Mouse (Mus musculus): ENCODE measurements around the gene Gm20388.
"Not testable (repeated sequence)": the region's sequence is repeated elsewhere in the genome, so short reads cannot be mapped to it uniquely, and the experiment has no call there.

Gm20388 gene

DNA sequence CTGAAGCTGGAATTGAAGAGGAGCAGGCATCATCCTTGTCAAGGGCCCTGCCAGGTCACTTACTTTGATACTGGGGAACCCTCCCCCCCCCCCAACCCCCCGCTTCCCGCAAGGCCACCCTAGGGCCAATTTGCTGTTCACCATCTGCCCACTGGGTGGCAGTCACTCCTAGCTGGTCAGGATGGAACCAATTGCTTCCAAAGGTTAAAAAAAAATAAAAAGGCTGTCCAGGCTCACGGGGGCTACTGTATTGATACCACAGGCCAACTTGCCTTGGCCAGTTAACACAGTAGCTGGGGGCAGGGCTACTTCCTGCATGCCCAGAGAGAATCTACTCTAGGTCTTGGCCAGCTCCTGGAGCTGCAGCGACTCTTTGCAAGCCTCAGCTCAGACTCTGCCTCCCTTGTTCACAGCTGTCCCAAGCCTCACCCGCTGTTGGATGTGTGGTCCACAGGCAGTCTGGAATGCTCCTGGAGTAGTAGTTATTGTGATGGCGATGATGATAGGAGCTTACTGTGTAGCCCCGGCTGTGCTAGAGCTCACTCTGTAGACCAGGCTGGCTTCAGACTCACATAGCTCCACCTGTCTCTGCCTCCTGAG lies 2707.4 kb downstream of the Gm20388 start:
- peak; percentile 82 for DNase-seq (ENCODE audit: low spot score)

DNA sequence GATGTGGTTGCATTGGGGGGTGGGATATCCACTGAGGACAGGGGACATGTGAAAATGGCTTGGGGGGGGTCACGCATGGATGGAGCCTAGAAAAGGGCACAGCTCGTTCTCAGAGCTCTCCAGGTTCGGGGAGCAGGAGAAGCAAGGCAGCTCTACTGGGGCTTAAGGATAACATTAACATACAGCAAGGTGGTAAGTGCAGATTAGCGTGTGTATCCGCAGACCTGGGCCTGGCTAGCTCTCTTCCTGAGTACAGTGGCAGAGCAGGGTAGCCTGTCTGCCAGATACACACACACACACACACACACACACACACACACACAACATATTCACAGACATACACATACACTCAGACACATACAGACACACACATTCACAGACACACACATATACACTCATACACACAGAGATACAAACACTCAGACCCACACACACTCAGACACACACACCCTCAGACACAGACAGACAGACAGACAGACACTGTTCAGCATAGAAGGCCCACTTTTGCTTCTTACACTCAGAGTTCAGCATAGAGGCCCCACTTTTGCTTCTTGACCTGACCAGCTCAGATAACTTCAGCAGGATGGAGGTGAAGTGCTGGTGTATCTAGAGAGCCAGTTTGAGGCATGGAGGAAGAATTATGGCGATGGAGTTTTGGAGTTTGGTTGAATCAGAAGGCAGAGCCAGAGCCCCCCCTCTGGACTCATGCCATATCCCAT lies 2708.2 kb downstream of the Gm20388 start:
- DNase-seq (ENCODE audit: low spot score) = no peak

- DNase-seq (ENCODE audit: low spot score) = no peak
These were observed 2709.8 kb downstream of the Gm20388 start for GRCm38 (mm10) chr8:122620446-122620845.

- DNase-seq (ENCODE audit: low spot score) = no peak
These were observed 2712.1 kb downstream of the Gm20388 start, which contains the start of gene Pabpn1l for GRCm38 (mm10) chr8:122622727-122623126. Gene Pabpn1l, minus strand, starts transcription at chr8:122622739.

GRCm38 (mm10) chr8:122623844-122624642 lies 2713.4 kb downstream of the Gm20388 start:
- no peak for DNase-seq (ENCODE audit: low spot score)

- no peak for DNase-seq (ENCODE audit: low spot score)
These were observed 2714.0 kb downstream of the Gm20388 start for GRCm38 (mm10) chr8:122624653-122625052.

GRCm38 (mm10) chr8:122625811-122626210 lies 2715.2 kb downstream of the Gm20388 start:
- no peak for DNase-seq (ENCODE audit: low spot score)

- DNase-seq (ENCODE audit: low spot score) = no peak
These were observed 2716.3 kb downstream of the Gm20388 start for GRCm38 (mm10) chr8:122626896-122627295.

DNA sequence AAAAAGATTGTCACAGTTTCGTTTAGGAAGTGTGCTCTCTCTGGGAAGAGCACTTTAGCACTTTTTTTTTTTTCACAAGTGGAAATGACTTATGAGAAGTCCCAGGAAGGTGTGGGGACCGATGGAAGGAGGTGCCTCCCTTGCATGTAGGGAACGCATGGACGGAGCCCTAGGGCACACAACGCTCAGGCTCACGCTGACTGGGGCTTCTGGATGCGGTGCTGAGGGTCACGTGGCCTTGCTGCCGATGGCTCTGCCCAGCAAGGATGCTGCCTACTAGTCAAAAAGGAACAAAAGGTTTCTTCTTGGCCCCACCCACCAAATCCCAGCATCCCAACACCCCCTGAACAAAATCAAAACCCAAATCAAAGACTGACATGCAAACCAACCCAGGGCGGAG lies 2718.7 kb downstream of the Gm20388 start:
- DNase-seq (ENCODE audit: low spot score) = no peak

DNA sequence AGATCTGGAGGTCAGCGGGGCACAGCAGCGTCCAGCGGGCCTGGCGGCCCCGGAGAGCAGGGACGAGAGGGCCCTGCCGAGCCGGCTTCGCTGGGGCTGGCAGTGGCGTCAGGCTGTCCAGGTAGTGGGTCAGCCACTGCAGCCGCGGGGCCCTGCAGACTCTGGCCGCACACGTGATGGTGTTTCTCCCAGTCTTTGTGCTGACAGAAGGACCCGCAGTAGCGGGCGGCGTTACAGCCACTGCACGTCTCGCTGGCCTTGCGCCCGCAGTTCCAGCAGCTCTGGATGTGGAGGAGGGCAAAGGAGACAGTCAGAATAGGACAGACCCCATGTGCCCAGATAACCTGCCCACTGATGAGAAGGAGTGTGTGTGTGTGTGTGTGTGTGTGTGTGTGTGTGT lies 2720.1 kb downstream of the Gm20388 start:
- no peak for DNase-seq (ENCODE audit: low spot score)

DNA sequence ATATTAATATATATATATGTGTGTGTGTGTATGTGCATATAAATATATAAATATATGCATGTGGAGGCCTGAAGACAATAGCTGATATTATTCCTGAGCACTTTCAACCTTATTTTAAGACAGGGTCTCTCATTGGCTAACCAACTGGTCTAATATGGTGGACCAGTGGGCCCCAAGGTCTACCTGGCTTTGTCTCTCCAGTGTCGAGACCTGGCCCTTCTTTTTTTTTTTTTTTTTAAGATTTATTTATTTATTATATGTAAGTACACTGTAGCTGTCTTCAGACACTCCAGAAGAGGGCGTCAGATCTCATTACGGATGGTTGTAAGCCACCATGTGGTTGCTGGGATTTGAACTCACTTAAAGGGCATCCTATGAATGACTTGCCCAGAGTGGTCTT lies 2721.5 kb downstream of the Gm20388 start:
- not testable (repeated sequence) for DNase-seq (ENCODE audit: low spot score)

DNA sequence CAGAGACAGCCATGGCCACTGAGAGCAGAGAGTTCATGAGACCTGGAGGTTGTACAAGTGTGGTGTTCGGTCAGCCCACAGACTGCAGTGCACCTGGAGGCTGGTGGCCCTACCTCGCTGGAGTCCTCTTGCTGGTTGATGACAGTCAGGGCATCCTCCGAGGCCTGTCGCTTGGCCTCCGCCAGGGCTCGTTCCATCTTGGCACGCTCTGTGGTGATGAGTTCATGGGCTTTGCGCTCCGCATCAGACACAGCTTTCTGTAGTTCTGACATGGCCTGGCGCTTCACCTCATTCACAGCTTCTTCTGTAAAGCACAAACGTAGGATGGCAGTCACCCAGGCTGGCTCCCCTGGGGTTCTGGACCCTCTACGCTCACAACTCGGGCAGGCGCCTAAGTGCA lies 2722.6 kb downstream of the Gm20388 start:
- no peak for DNase-seq (ENCODE audit: low spot score)

DNA sequence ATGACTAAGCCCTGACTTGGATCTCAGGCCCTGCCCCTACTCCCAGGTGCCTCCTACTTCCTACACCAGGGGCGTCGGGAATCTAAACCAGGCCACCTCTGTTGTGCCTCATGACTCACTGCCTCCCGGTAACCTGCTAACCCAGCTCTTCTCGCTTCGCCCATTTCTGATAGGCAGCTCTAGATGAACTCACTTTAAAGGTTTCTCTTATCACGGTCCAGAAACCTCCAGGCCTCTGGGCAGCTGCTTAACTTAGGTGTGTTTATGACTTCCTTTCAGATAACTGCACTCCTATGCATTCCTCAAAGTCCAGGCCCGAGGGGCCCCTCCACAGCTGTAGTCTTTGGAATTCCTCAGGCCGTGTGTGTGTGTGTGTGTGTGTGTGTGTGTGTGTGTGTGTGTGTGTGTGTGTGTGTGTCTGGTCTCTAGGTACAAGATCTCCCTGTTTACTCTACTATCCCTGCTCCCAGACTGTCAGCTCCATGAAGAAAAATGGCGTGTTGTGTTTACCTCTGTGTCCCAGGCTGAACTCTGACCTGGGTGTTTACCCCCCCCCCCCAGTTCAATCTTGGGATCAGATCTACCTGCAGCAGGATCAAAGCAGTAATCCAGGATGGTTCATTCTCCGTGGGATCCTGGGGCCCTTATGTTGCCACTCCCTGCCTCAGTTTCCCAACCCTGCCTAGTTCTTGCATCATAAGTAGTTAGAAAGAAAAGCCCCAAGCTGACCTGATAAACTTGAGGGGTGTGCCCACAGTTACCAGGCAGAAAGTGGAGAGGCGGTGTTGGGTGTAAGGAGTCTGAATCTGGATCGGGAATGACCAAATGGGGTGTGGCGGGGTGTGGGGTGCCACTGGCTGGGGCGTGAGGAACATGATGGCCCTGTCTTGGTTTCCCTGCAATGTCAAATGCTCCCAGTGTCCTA lies 2725.5 kb downstream of the Gm20388 start:
- no peak for DNase-seq (ENCODE audit: low spot score)

DNA sequence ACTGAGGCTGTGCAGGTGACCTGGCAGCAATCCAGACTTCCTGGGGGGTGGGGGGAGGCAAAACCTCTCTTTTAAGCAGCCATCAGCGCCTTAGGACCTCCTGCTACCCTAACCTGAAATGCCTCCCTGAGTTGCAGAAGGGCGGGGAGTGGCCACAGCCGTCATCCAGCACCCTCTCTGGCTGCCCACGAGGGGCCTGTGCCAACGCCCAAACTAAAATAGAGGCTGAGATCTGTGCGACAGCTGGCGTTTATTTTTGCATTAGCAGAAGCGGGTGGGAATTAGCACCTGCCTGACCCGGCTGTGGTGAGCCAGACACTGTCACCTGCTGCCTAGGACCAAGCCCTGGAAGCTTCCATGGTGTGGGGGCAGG lies 2726.1 kb downstream of the Gm20388 start:
- no peak for DNase-seq (ENCODE audit: low spot score)

DNA sequence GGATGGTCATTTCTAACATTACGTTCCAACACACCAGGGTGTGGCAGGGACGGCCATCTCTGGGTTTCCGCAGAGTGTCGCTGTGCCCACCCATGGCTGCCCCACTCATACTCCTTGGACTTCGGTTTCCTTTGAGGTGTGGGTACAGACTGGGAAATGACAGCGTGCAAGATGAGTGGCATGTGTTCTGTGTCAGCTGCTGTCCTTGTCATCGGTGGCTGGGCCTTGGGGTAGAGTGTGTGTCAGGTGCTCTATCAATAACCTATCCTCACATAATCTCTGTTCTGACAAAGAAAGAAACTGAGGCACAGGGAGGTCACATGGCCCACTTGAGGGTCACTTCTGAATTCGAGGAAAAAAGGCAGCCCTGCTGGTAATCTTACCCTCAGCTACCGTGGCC lies 2726.6 kb downstream of the Gm20388 start:
- DNase-seq (ENCODE audit: low spot score) = no peak

- no peak for DNase-seq (ENCODE audit: low spot score)
These were observed 2728.0 kb downstream of the Gm20388 start for GRCm38 (mm10) chr8:122638601-122639000.

- peak; percentile 46 for DNase-seq (ENCODE audit: low spot score)
These were observed 2729.0 kb downstream of the Gm20388 start for GRCm38 (mm10) chr8:122639521-122640248.

DNA sequence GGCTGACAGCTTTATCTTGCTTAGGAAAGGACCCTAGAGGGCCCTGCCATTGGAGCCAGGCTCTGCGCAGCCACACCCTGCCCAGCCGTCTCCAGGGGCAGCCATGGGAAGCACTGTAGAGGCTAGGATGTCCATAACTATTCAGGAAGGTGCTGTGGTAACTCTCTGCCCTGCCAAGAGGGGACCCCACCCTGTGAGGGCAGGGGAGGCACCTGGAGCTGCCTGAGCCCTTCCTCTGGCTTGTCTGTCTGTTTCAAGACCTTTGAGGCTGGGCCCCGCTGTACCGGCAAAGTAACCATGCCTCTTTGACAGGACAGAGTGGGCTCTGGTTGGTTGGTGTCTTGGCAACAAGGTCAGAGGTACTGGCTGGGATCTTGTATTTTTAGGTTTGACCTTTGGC lies 2730.2 kb downstream of the Gm20388 start:
- no peak for DNase-seq (ENCODE audit: low spot score)

- no peak for DNase-seq (ENCODE audit: low spot score)
These were observed 2730.8 kb downstream of the Gm20388 start for GRCm38 (mm10) chr8:122641406-122641805.

- peak; percentile 31 for DNase-seq (ENCODE audit: low spot score)
These were observed 2731.4 kb downstream of the Gm20388 start for GRCm38 (mm10) chr8:122642071-122642470.

Data from ovary, postnatal 14 days (tissue).